Mouse (Mus musculus) kidney, adult 18-20 months (tissue): ENCODE results near the gene Card19.

Source experiments
- DNase-seq: peaks from one replicate; pipeline ENCODE4 v3.0.0; 2021

Card19 gene

DNA sequence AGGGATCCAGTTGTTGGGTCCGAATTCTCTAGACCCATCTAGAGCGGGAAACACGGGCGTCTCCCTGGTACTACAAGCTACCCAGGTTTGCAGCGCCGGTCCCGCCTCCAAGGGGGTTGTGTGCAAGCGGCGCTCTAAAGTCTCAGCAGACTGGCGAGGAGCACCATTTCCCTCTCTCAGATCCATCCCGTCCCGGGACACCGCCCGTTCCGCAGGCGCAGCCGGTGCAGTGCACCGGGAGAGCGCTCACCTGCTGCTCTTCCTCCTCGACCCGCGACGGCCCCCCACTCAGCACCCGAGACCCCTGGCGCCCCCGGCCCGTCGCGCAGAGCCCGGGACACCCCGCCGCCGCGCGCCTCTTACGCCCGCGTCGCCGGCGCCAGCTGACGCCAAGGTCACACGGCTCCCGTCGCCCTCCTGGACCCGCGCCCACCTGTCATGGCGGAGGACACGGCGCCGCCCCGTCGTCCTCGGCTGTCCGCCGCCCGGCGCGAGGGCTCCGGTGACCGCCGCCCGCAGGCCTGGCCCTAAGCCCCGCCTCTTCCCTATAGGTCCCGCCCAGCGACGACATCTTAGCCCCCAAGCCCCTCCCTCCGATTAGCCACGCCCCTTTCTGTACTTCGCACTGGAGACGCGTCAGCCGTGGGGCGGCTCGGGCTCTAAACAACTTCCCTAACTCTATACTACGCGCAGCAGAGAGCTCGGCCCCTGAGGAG, at the start of gene Card19:
TSS of gene Card19 (minus strand) at position 534 of the 716 bp plus-strand sequence.
- DNase-seq: peak; percentile 97

GRCm38 (mm10) chr13:49260036-49260722, 44.3 kb upstream of the Card19 start:
- DNase-seq: no peak

GRCm38 (mm10) chr13:49257819-49258313, 42.0 kb upstream of the Card19 start:
- no peak for DNase-seq

DNA sequence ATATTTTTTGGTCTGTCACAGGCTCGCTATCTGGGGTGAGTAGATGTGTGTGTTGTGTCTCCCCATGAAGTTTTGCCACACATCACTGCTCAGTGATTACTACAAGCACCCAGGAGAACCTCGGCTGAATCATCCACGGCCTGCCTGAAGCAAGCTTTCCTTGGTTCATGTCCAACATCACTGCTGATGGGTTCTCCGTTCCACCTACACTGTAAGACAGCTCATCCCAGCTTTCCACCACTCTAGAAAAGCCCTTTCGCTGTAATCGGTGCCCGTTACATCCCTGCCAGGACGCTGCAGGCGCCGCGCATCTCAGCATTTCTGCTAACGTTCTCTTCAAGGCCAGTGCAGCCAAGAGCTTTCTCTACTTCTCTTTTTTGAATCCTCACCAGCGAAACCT, 36.9 kb upstream of the Card19 start:
- no peak for DNase-seq

- DNase-seq: no peak
Observed at GRCm38 (mm10) chr13:49252113-49252512, 36.3 kb upstream of the Card19 start.

- no peak for DNase-seq
Observed at GRCm38 (mm10) chr13:49250716-49251517, 35.1 kb upstream of the Card19 start.

DNA sequence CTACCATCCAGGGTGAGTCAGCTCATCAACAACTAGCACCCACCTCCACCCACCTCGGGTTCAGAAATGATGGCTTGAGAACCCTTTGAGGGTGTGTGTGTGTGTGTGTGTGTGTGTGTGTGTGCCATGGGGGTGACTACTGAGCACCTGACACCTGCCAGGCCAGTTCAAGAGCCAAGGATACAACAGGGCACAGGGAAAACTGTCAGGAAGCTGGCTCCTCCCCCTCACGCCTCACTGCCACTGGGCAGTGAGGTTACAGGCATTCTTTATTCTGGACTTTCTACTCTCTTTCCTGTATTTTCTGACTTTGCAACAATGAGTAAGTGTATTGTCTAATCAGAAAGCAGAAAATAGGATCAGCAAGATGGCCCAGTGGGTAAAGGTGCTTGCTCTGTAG, 33.8 kb upstream of the Card19 start:
- DNase-seq: peak; percentile 75

DNA sequence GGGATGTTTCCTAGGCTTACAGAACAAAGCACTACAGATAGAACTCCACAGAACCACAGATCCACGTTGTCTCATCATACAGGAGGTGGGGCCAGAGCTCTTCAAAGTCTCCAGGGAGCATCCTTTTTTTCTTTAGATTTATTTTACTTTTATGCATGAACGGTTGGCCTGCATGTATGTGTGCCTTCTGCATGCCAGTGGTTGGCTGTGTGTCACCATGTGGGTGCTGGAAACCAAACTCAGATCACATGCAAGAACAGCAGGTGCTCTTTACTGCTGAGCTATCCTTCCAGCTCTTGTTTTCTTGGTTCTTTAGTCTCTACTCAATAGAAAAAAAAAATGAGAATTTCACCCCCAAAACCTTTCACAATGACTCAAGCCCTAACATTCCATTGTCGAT, 33.1 kb upstream of the Card19 start:
- no peak for DNase-seq

GRCm38 (mm10) chr13:49248467-49248862, 32.6 kb upstream of the Card19 start, which contains the start of gene Susd3:
Susd3 (minus strand) TSS chr13:49248706.
- DNase-seq: no peak

DNA sequence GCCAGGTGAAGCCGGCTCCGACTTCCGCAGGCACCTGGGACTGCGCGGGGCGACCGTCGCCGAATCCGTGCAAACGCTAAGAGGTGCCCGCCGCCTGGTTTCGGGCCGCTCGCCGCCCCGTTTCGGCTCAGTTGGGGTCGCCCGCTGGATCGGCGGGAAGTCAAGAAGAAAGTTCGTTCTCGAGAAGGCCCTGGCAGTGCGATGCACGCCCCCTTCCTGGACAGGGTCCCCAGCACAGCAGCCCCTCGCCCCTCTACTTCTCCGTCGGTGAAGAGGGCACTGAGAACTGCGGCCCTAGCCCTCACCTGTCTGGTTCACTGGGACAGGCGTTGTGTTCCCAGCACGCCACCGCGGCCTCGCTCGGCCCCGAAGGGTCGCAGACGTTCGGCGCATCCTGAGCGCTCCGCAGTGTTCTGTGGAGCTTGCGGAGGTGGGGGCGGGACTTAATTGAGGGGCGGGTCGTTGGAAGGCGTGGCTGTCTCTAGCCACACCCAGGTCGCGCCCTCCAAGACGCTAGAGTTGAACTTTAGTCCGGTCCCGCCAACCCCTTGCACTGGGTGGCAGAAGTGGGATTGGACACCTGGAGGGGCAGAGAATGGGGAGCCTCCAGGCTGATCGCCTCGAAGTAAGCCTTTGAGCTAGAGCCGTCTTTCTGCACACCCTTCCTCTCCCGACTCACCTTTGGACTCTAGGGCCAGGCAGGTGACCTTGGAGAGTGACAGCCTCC, 32.1 kb upstream of the Card19 start:
- DNase-seq: peak; percentile 73

DNA sequence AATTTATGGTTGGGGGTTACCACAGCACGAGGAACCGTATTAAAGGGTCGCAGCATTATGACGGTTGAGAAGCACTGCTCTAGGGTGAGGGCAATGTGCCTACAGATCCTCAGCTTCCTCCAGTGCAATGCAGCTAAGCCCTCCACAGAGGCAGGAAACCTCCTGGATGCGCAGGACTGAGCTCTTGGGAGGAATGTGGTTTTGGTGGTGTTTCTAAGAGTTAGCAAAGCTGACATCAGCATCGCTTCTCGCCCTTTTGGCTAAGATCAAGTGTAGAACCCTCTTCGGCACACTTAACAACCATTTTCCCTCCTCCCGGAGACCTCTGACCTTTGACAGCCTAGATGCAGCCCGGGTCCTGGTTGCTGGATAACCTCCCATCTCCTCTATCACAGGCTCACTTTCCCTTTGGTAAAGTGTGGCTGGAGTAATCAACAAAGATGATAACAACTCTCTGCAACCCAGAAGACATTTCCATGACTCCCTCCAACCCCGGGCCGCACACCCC, 31.4 kb upstream of the Card19 start:
- DNase-seq: peak; percentile 47

DNA sequence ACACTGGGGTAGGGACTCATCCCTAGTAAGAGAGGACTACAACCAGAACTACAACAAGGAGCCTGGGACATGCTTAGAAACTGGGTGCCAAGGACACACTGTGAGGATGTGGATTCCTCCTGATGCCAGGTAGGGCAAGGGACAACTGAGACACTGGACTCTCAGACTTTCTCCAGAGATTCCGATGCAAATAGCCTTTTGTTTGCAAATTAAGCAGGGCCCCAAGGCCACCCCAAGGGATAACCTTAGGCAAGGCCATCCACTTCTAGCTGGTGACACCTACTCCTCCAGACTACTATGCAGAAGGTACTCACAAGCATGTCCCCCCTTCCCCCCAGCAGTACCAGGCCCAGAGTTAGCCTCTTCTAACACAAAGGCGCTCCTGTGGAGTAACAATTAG, 30.8 kb upstream of the Card19 start:
- DNase-seq: peak; percentile 51

DNA sequence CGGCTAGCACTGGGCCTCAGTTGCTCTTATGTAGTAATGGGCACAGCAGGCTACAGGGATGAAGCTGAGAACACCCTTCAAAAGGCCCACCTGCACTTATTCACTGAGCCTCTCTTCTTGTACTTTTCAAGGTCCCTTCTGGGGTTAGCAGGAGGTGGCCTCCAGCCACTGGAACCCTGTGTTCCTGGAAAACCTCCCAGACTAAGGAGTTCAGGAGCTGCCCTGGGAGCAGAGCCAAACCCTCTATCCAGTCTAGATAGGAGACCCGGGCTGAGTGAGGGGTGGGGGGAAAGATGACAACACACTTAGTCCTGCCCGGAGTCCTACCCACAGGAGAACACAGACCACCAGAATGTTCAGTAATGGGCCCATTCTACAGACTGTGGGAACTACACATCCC, 30.2 kb upstream of the Card19 start:
- peak; percentile 69 for DNase-seq

GRCm38 (mm10) chr13:49245251-49245650, 29.4 kb upstream of the Card19 start:
- DNase-seq: peak; percentile 77

- DNase-seq: no peak
Observed at GRCm38 (mm10) chr13:49243492-49243891, 27.7 kb upstream of the Card19 start.

GRCm38 (mm10) chr13:49242321-49243065, 26.7 kb upstream of the Card19 start:
- DNase-seq: no peak

GRCm38 (mm10) chr13:49238737-49239136, 22.9 kb upstream of the Card19 start:
- no peak for DNase-seq

- no peak for DNase-seq
Observed at GRCm38 (mm10) chr13:49237617-49238016, 21.8 kb upstream of the Card19 start.

GRCm38 (mm10) chr13:49234711-49235110, 18.9 kb upstream of the Card19 start:
- no peak for DNase-seq

DNA sequence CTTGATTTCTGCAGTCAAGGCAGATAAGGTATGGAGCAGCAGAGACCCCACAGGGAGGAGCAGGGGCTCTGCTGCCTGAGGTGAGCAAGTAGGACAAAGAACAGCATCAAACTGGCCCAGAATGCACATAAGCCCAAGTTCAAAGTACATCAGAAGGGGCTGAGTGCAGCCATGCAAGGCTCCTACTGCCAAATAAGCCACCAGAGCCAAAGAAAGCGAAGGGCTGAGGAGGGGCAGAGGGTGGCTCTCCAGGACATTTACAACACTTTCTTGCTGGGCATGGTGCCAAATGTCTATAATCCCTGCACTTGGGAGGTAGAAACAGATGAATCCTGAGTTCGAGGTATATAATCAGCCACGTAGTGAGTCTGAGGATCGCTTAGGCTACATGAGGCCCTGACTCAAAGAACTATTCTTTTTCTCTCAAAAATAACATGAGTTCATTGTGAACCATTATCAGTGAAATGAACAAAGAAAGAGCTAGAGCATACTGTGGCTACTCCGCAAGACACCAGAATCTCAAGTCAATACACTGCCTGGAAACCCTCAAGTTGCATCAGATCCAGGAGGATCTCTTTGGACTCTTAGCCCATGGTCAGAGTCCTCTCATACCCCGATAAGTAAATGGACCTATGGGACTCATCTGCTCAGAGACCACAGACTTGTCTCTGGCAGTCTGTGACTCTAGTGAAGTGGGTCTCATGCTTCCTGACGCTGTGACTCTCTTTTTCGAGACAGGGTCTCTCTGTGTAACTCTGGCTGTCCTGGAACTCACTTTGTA, 18.1 kb upstream of the Card19 start:
- DNase-seq: peak; percentile 63

DNA sequence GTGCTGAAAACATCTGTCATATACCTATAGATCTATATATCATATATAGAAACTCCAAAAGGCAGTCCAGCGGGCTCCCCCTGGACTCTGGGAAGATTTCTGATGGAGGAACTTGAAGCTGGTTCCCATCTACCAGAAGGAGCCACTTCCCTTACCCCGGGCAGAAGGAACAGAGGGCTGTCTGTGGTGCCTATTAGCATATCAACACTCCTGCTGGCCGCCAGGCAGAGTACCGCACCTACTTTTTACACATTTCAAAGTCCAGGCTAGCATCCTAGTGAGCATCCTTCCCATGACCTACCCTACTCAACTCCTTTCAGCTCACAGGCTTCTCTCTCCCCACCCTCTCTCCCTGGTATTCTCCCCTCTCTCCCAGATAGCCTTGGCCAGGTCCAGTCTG, 9.8 kb upstream of the Card19 start:
- DNase-seq: no peak
